Mouse (Mus musculus): ENCODE results near the gene Slc28a1. TPM values are rescaled to one million over a fixed set of nuclear protein-coding genes. Genes with fewer than 3 reads are reported as not detected.
"Not testable (repeated sequence)": the region's sequence is repeated elsewhere in the genome, so short reads cannot be mapped to it uniquely, and the experiment has no call there.

Slc28a1 gene
- polyA plus RNA-seq, 1 experiment from 2014 or later: not detected

GRCm38 (mm10) chr7:81195509-81195908 is 80.9 kb downstream of the Slc28a1 start:
- H3K27me3 ChIP-seq (ENCODE audit: control insufficient read depth, insufficient read depth, low read length): no peaks in the 10 kb centered on the region
- H3K4me2 ChIP-seq (replicated peaks): no peak overlapping the region
- WGBS: 69% methylated on average over 4 of the region's 4 CpGs
- DNase-seq (ENCODE audit: low spot score) (no peak), ATAC-seq (ENCODE audit: low FRiP score) (no peak)
- H3K4me1 ChIP-seq (replicated peaks; ENCODE audit: control insufficient read depth, insufficient read depth, low read length): no peaks in the 10 kb centered on the region
- no peaks in the 10 kb centered on the region for H3K9me3 ChIP-seq (ENCODE audit: control insufficient read depth, low read length)
- H3K27ac ChIP-seq: no peak overlapping the region
- no peak overlapping the region for H3K9ac ChIP-seq
- H3K4me3 ChIP-seq (replicated peaks; ENCODE audit: low read length): no peak overlapping the region
- H3K36me3 ChIP-seq (replicated peaks; ENCODE audit: control insufficient read depth, insufficient read depth): no peaks in the 10 kb centered on the region

DNA sequence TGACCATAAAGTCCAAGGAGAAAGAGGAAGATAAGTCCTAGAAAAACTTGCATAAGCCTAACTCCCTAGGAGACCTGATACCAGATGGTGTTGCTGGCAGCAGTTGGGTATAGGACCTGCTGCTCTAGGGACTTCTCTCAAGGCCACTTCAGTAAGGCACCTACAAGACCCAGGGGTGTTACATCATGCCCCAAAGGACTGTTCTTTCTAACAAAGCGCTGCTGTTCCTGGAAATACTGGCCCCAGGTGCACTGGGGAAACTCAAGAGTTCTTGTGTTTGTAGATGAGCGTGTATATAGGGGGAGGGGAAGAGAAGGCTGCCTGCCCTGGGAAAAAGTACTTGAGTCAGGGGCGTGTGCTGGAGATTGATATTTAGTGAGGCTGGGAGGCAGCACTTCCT is 82.2 kb downstream of the Slc28a1 start:
- 79% methylated on average over 3 of the region's 3 CpGs for WGBS
- no peak for ATAC-seq (ENCODE audit: low FRiP score)

DNA sequence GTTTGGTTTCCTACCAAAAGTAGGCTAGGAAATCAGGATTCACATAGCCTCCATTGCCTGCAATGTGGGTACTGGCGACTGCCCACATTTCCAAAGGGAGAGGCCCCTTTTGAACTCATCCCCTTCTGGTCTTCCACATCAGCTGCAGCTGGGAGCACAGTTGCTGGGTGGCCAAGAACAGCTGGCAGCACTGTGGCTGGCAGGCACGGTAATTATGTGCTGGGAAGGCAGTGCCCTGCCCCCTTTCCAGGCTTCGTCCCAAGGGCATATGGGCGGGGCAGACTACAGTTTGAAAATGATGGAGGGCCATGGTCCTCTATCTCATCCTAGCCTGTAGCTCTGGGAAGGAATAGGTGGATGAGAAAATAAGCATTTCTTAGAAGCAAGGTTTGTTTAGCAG is 83.9 kb downstream of the Slc28a1 start:
- Histone ChIP-seq H3K9ac (no peak overlapping the region), H3K4me1 (replicated peaks; ENCODE audit: control insufficient read depth, insufficient read depth, low read length) (no peaks in the 10 kb centered on the region), H3K27me3 (ENCODE audit: control insufficient read depth, insufficient read depth, low read length) (no peaks in the 10 kb centered on the region), H3K4me2 (replicated peaks) (no peak overlapping the region), H3K36me3 (replicated peaks; ENCODE audit: control insufficient read depth, insufficient read depth) (no peaks in the 10 kb centered on the region), H3K4me3 (replicated peaks; ENCODE audit: low read length) (no peak overlapping the region), H3K27ac (no peak overlapping the region), H3K9me3 (ENCODE audit: control insufficient read depth, low read length) (no peaks in the 10 kb centered on the region)
- DNase-seq (ENCODE audit: low spot score): no peak
- no peak for ATAC-seq (ENCODE audit: low FRiP score)
- WGBS: 38% methylated on average over 4 of the region's 4 CpGs

More for the DNA sequence above, 82.2 kb downstream of the Slc28a1 start:
- no peaks in the 10 kb centered on the region for H3K9me3 ChIP-seq (ENCODE audit: control insufficient read depth, low read length)
- no peaks in the 10 kb centered on the region for H3K27me3 ChIP-seq (ENCODE audit: control insufficient read depth, insufficient read depth, low read length)
- no peak overlapping the region for H3K4me3 ChIP-seq (replicated peaks; ENCODE audit: low read length)
- H3K9ac ChIP-seq: no peak overlapping the region
- no peak overlapping the region for H3K4me2 ChIP-seq (replicated peaks)
- no peak overlapping the region for H3K27ac ChIP-seq
- DNase-seq (ENCODE audit: low spot score): no peak
- no peaks in the 10 kb centered on the region for H3K36me3 ChIP-seq (replicated peaks; ENCODE audit: control insufficient read depth, insufficient read depth)
- no peaks in the 10 kb centered on the region for H3K4me1 ChIP-seq (replicated peaks; ENCODE audit: control insufficient read depth, insufficient read depth, low read length)

DNA sequence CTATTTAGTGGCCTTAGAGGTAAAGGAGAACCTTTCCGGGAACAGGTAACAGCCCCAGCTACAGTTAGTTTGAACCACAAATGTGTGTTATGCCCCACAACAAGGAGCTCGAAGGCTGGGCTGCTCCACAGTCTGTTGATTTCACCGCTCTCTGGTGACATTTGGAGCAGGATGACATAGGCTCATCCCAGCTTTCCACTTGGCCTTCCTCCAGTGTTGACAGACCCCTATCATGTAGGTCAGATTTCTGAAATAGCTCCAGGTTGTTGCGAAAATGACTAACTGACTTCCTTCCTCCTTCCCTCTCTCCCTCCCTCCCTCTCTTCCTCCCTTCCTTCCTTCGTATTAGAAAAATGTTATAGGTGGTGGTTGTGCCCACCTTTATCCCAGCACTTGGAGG is 84.5 kb downstream of the Slc28a1 start:
- Histone ChIP-seq H3K4me2 (replicated peaks) (no peak overlapping the region), H3K36me3 (replicated peaks; ENCODE audit: control insufficient read depth, insufficient read depth) (no peaks in the 10 kb centered on the region), H3K9ac (no peak overlapping the region), H3K27me3 (ENCODE audit: control insufficient read depth, insufficient read depth, low read length) (no peaks in the 10 kb centered on the region), H3K27ac (no peak overlapping the region), H3K9me3 (ENCODE audit: control insufficient read depth, low read length) (no peaks in the 10 kb centered on the region), H3K4me1 (replicated peaks; ENCODE audit: control insufficient read depth, insufficient read depth, low read length) (no peaks in the 10 kb centered on the region), H3K4me3 (replicated peaks; ENCODE audit: low read length) (no peak overlapping the region)
- 67% methylated on average over 5 of the region's 5 CpGs for WGBS
- DNase-seq (ENCODE audit: low spot score) (no peak), ATAC-seq (ENCODE audit: low FRiP score) (no peak)

GRCm38 (mm10) chr7:81199757-81200156 is 85.2 kb downstream of the Slc28a1 start:
- Histone ChIP-seq H3K27me3 (ENCODE audit: control insufficient read depth, insufficient read depth, low read length) (no peaks in the 10 kb centered on the region), H3K4me1 (replicated peaks; ENCODE audit: control insufficient read depth, insufficient read depth, low read length) (no peaks in the 10 kb centered on the region), H3K9ac (no peak overlapping the region), H3K4me3 (replicated peaks; ENCODE audit: low read length) (no peak overlapping the region), H3K9me3 (ENCODE audit: control insufficient read depth, low read length) (no peaks in the 10 kb centered on the region), H3K27ac (no peak overlapping the region), H3K36me3 (replicated peaks; ENCODE audit: control insufficient read depth, insufficient read depth) (no peaks in the 10 kb centered on the region), H3K4me2 (replicated peaks) (no peak overlapping the region)
- WGBS: 61% methylated on average over 4 of the region's 4 CpGs
- ATAC-seq (ENCODE audit: low FRiP score): no peak
- DNase-seq (ENCODE audit: low spot score): no peak

DNA sequence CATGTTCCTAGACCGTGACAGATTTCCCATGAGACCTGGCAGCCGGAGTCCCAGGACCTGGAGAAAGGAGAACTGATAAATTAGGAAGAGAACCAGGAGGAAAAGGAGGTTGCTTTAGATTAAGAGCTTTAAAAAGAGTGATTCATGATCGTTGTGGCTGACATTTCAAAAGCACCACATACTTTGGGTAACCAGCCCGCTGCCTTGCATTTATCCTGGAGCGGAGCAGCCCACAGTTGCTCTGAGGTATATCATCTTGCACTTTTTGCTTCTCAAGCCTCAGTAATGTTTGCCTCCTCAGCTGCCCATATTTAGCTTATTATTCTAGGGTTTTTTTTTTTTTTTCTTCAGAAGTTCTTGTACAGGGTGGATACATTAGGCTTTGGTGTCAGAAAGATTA is 87.8 kb downstream of the Slc28a1 start:
- Histone ChIP-seq H3K27me3 (ENCODE audit: control insufficient read depth, insufficient read depth, low read length) (no peaks in the 10 kb centered on the region), H3K4me3 (replicated peaks; ENCODE audit: low read length) (no peak overlapping the region), H3K9me3 (ENCODE audit: control insufficient read depth, low read length) (no peaks in the 10 kb centered on the region), H3K36me3 (replicated peaks; ENCODE audit: control insufficient read depth, insufficient read depth) (no peaks in the 10 kb centered on the region), H3K4me2 (replicated peaks) (no peak overlapping the region), H3K9ac (no peak overlapping the region), H3K4me1 (replicated peaks; ENCODE audit: control insufficient read depth, insufficient read depth, low read length) (no peaks in the 10 kb centered on the region), H3K27ac (no peak overlapping the region)
- DNase-seq (ENCODE audit: low spot score) (no peak), ATAC-seq (ENCODE audit: low FRiP score) (no peak)
- 62% methylated on average over 5 of the region's 5 CpGs for WGBS

GRCm38 (mm10) chr7:81203576-81203975 is 89.0 kb downstream of the Slc28a1 start:
- not testable (repeated sequence) for H3K9me3 ChIP-seq (ENCODE audit: control insufficient read depth, low read length); DNase-seq (ENCODE audit: low spot score); H3K27ac ChIP-seq; H3K4me1 ChIP-seq (replicated peaks; ENCODE audit: control insufficient read depth, insufficient read depth, low read length); H3K36me3 ChIP-seq (replicated peaks; ENCODE audit: control insufficient read depth, insufficient read depth); H3K4me2 ChIP-seq (replicated peaks); H3K9ac ChIP-seq; ATAC-seq (ENCODE audit: low FRiP score); H3K27me3 ChIP-seq (ENCODE audit: control insufficient read depth, insufficient read depth, low read length); H3K4me3 ChIP-seq (replicated peaks; ENCODE audit: low read length)
- 87% methylated on average over 10 of the region's 10 CpGs for WGBS

DNA sequence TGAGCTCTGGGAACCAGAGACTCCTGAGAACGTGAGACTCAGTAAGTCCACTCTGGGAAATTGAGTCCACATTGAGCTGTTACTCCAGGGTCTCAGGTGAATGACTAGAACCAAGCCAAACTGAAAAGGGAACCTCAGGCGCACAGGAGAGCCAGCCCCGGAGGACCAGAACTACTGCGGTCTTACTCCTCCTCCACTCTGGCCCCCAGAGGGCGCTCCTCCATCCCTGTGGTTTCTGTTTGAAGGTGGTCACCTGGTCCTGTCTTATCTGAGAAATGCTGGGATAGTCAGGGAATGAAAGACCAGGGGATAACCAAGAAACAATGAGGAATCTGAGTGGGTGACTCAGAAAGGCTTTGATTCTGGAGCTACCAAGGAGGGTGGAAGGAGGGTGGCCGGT is 94.3 kb downstream of the Slc28a1 start:
- ATAC-seq (ENCODE audit: low FRiP score) (no peak), DNase-seq (ENCODE audit: low spot score) (no peak)
- no peaks in the 10 kb centered on the region for H3K9me3 ChIP-seq (ENCODE audit: control insufficient read depth, low read length)
- H3K27me3 ChIP-seq (ENCODE audit: control insufficient read depth, insufficient read depth, low read length): peaks cover 40% of the 10 kb centered on the region
- H3K27ac ChIP-seq: no peak overlapping the region
- H3K36me3 ChIP-seq (replicated peaks; ENCODE audit: control insufficient read depth, insufficient read depth): no peaks in the 10 kb centered on the region
- no peak overlapping the region for H3K9ac ChIP-seq
- H3K4me1 ChIP-seq (replicated peaks; ENCODE audit: control insufficient read depth, insufficient read depth, low read length): no peaks in the 10 kb centered on the region; the same call in 1 of the 2 replicates
- H3K4me3 ChIP-seq (replicated peaks; ENCODE audit: low read length): no peak overlapping the region
- 26% methylated on average over 6 of the region's 6 CpGs for whole genome bisulfite sequencing
- no peak overlapping the region for H3K4me2 ChIP-seq (replicated peaks)

DNA sequence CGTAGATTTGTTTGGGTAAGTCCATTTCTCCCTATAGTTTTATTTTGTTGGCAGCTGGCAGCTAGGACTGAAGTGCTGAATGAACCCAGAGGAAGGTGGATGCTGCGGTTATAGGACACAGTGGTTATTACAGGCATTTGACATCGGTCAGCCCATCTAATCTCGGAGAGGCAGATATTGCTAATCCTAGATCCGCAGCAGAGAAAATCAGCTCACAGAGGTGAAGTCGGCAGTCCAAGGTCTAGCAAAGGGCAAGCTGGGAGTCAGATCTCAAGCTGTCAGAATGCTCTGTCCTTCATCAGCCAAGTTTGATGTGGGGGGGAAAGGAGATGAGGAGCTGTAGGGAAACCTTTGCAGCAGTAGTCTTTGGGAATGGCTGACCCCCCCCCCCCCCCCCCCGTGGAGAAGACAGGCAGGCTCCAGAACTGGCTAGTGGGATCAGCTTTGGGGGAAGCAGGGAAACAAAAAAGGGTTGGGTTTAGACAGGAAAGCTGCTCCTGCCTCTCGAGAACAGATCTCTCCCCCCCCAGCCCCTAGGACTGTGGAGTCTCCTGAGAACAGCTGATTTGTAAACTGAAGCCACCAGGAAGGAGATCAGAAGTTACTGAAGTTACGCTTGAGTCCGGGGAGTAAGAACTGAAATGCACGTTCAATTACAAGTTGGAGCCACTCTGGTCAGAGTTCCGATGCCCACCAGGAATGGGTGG is 95.5 kb downstream of the Slc28a1 start:
- no peaks in the 10 kb centered on the region for H3K9me3 ChIP-seq (ENCODE audit: control insufficient read depth, low read length)
- H3K36me3 ChIP-seq (replicated peaks; ENCODE audit: control insufficient read depth, insufficient read depth): no peaks in the 10 kb centered on the region
- ATAC-seq (ENCODE audit: low FRiP score) (no peak), DNase-seq (ENCODE audit: low spot score) (no peak)
- H3K27me3 ChIP-seq (ENCODE audit: control insufficient read depth, insufficient read depth, low read length): peaks cover 52% of the 10 kb centered on the region
- H3K4me1 ChIP-seq (replicated peaks; ENCODE audit: control insufficient read depth, insufficient read depth, low read length): no peaks in the 10 kb centered on the region; the same call in 1 of the 2 replicates
- H3K4me2 ChIP-seq (replicated peaks): no peak overlapping the region
- H3K4me3 ChIP-seq (replicated peaks; ENCODE audit: low read length): no peak overlapping the region
- 52% methylated on average over 12 of the region's 12 CpGs for WGBS
- H3K27ac ChIP-seq: no peak overlapping the region
- no peak overlapping the region for H3K9ac ChIP-seq

DNA sequence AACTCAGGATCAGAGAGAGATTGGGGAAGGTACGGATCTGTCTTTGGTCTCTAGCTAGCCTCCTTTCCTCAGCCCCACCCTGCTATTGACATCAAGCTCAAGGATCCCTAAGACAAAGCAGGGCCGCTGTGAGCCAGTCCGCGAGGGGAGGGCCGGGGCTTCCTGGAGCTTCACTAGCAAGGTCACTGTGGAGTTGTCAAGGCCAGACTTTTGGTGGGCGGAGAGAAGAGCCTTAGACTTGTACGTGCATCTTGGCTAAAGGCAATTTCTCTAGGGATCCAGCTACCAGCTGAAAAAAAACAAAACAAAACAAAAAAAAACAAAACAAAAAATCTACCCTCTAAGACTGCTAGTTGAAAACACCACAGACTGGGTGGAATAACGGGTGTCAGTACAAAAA is 97.2 kb downstream of the Slc28a1 start:
- WGBS: 4% methylated on average over 8 of the region's 8 CpGs
- H3K4me3 ChIP-seq (replicated peaks; ENCODE audit: low read length): peak overlapping the region; percentile 35; the same call in 1 of the 2 replicates

More for the DNA sequence above, 97.2 kb downstream of the Slc28a1 start:
- Histone ChIP-seq H3K36me3 (replicated peaks; ENCODE audit: control insufficient read depth, insufficient read depth) (no peaks in the 10 kb centered on the region), H3K9me3 (ENCODE audit: control insufficient read depth, low read length) (no peaks in the 10 kb centered on the region), H3K4me1 (replicated peaks; ENCODE audit: control insufficient read depth, insufficient read depth, low read length) (no peaks in the 10 kb centered on the region; the same call in 1 of the 2 replicates), H3K27me3 (ENCODE audit: control insufficient read depth, insufficient read depth, low read length) (peaks cover 67% of the 10 kb centered on the region), H3K9ac (no peak overlapping the region), H3K4me2 (replicated peaks) (peak overlapping the region; percentile 51), H3K27ac (no peak overlapping the region)
- DNase-seq (ENCODE audit: low spot score): no peak
- no peak for ATAC-seq (ENCODE audit: low FRiP score)
